Mouse (Mus musculus) hindbrain, postnatal 0 days (tissue): Measurements from ENCODE around the gene Lca5. TPM values are rescaled to one million over a fixed set of nuclear protein-coding genes. Genes with fewer than 3 reads are reported as not detected.

Experiments
- ATAC-seq: fragments of 200-750 bp; cut with Nextera tagmentation; 2 replicates; pipeline ENCODE4 v1.8.0; 2017; ENCODE audit warnings: mild to moderate bottlenecking, moderate TSS enrichment, moderate library complexity
- DNase-seq: peaks from one replicate; pipeline ENCODE4 v3.0.0-alpha.2; 2015; ENCODE audit warnings: low spot score
- H3K27ac ChIP-seq: fragments of 300-500 bp; sonication (generic); 2 replicates; pipeline ENCODE4 v1.5.1; 2014; ENCODE audit warnings: mild to moderate bottlenecking
- H3K27me3 ChIP-seq: fragments of 300-500 bp; sonication (generic); 2 replicates; pipeline ENCODE4 v1.6.1; 2014; ENCODE audit warnings: low read length, mixed read lengths; ENCODE audit not compliant: insufficient read depth
- H3K36me3 ChIP-seq: fragments of 300-500 bp; sonication (generic); 2 replicates; pipeline ENCODE4 v1.6.1; 2014; ENCODE audit warnings: low read length, mixed read lengths; ENCODE audit not compliant: insufficient read depth
- H3K4me1 ChIP-seq: fragments of 300-500 bp; sonication (generic); 2 replicates; pipeline ENCODE4 v1.6.1; 2014; ENCODE audit warnings: antibody characterized with exemption, low read length, mixed read lengths; ENCODE audit not compliant: insufficient read depth
- H3K4me2 ChIP-seq: fragments of 300-500 bp; sonication (generic); 2 replicates; pipeline ENCODE4 v1.6.1; 2014; ENCODE audit warnings: low read depth, mild to moderate bottlenecking, low read length, moderate library complexity, mixed read lengths
- H3K4me3 ChIP-seq: fragments of 300-500 bp; sonication (generic); 2 replicates; pipeline ENCODE4 v1.5.1; 2014; ENCODE audit warnings: low read length
- H3K9ac ChIP-seq: fragments of 300-500 bp; sonication (generic); replicated peaks from 2 replicates; pipeline ENCODE4 v1.6.1; 2014; ENCODE audit warnings: mild to moderate bottlenecking, low read length, moderate library complexity, mixed read lengths
- H3K9me3 ChIP-seq: fragments of 300-500 bp; sonication (generic); 2 replicates; pipeline ENCODE4 v1.6.1; 2016; ENCODE audit warnings: low read length, mixed read lengths
- CTCF ChIP-seq: IDR thresholded peaks from 2 replicates; pipeline ENCODE4 v1.5.1; 2016; ENCODE audit warnings: antibody characterized with exemption, control low read depth, low read depth
- WGBS: fragments of 180-500 bp; shearing (Covaris S2); extraction: QIAGEN DNeasy Blood & Tissue Kit; methylation state at CpG from one replicate; pipeline ENCODE4 v1.1.7; 2014; 5-methylcytosine and 5-hydroxymethylcytosine counted together
- polyA plus RNA-seq: library from polyadenylated mRNA; unstranded; fragments of >200 nt; fragmentation: Nextera tagmentation; extraction: Ambion mirVana; gene quantifications from 2 replicates; pipeline ENCODE4 v1.2.1, GENCODE M21; 2015
- total RNA-seq: library from RNA; depleted of rRNA; stranded (reverse); fragments of >200 nt; gene quantifications from 2 replicates; pipeline ENCODE4 v1.2.3, GENCODE M21; 2014

Gene Lca5
- total and polyA plus RNA-seq, 2 experiments from 2014 or later, result 12.7 TPM

- H3K36me3 ChIP-seq, result 0 out of 2 replicates have a peak, but pooled peaks cover 12% of the 10 kb centered on the region
- H3K9ac ChIP-seq, result no peak overlapping the region
- no peak overlapping the region for H3K27ac ChIP-seq
- no peak for ATAC-seq
- no peak for TF ChIP-seq CTCF
- H3K4me2 ChIP-seq, result no peak overlapping the region
- no peak overlapping the region for H3K4me3 ChIP-seq
- H3K9me3 ChIP-seq, result no peaks in the 10 kb centered on the region
- H3K4me1 ChIP-seq, result no peaks in the 10 kb centered on the region
- 93% methylated on average over 15 of the region's 15 CpGs for WGBS
- H3K27me3 ChIP-seq, result no peaks in the 10 kb centered on the region
- no peak for DNase-seq
Measured at GRCm38 (mm10) chr9:83395456-83395855, 45.5 kb downstream of the Lca5 start.

GRCm38 (mm10) chr9:83391996-83392395 lies 48.9 kb downstream of the Lca5 start:
- Histone ChIP-seq H3K4me3 (no peak overlapping the region), H3K9ac (no peak overlapping the region), H3K27me3 (no peaks in the 10 kb centered on the region), H3K27ac (no peak overlapping the region), H3K4me1 (no peaks in the 10 kb centered on the region), H3K36me3 (0 out of 2 replicates have a peak, but pooled peaks cover 12% of the 10 kb centered on the region), H3K4me2 (no peak overlapping the region), H3K9me3 (no peaks in the 10 kb centered on the region)
- ATAC-seq (no peak), DNase-seq (no peak)
- TF ChIP-seq CTCF, result no peak
- WGBS, result 89% methylated on average over 11 of the region's 11 CpGs

GRCm38 (mm10) chr9:83389570-83389969 lies 51.4 kb downstream of the Lca5 start:
- no peaks in the 10 kb centered on the region for H3K4me1 ChIP-seq
- WGBS, result 64% methylated on average over 9 of the region's 9 CpGs
- no peak overlapping the region for H3K4me2 ChIP-seq
- H3K4me3 ChIP-seq, result no peak overlapping the region
- no peaks in the 10 kb centered on the region for H3K9me3 ChIP-seq
- no peak for DNase-seq
- 0 out of 2 replicates have a peak, but pooled peaks cover 4% of the 10 kb centered on the region for H3K36me3 ChIP-seq
- ATAC-seq, result no peak
- H3K27ac ChIP-seq, result no peak overlapping the region
- TF ChIP-seq CTCF, result no peak
- H3K27me3 ChIP-seq, result no peaks in the 10 kb centered on the region
- no peak overlapping the region for H3K9ac ChIP-seq

GRCm38 (mm10) chr9:83386264-83386855 lies 54.6 kb downstream of the Lca5 start:
- peak; percentile 35; the same call in 1 of the 2 replicates for ATAC-seq
- H3K27me3 ChIP-seq, result no peaks in the 10 kb centered on the region

GRCm38 (mm10) chr9:83385301-83385700 lies 55.6 kb downstream of the Lca5 start:
- Histone ChIP-seq H3K4me2 (no peak overlapping the region), H3K9me3 (no peaks in the 10 kb centered on the region), H3K9ac (no peak overlapping the region), H3K36me3 (no peaks in the 10 kb centered on the region), H3K4me1 (no peaks in the 10 kb centered on the region), H3K27ac (no peak overlapping the region), H3K4me3 (no peak overlapping the region), H3K27me3 (no peaks in the 10 kb centered on the region)
- DNase-seq (no peak), ATAC-seq (no peak)
- WGBS, result 71% methylated on average over 6 of the region's 6 CpGs
- no peak for TF ChIP-seq CTCF

More at GRCm38 (mm10) chr9:83386264-83386855, 54.6 kb downstream of the Lca5 start:
- 77% methylated on average over 5 of the region's 5 CpGs for WGBS
- no peak for DNase-seq
- no peaks in the 10 kb centered on the region for H3K36me3 ChIP-seq
- H3K4me2 ChIP-seq, result no peak overlapping the region
- H3K27ac ChIP-seq, result no peak overlapping the region; the same call in 1 of the 2 replicates
- H3K4me3 ChIP-seq, result no peak overlapping the region
- H3K9ac ChIP-seq, result no peak overlapping the region
- no peaks in the 10 kb centered on the region for H3K4me1 ChIP-seq
- H3K9me3 ChIP-seq, result no peaks in the 10 kb centered on the region
- no peak for TF ChIP-seq CTCF

- no peak overlapping the region for H3K4me2 ChIP-seq
- no peak for ATAC-seq
- H3K9me3 ChIP-seq, result no peaks in the 10 kb centered on the region
- TF ChIP-seq CTCF, result no peak
- no peak overlapping the region for H3K4me3 ChIP-seq
- no peak overlapping the region for H3K27ac ChIP-seq
- DNase-seq, result no peak
- H3K9ac ChIP-seq, result no peak overlapping the region
- 73% methylated on average over 3 of the region's 3 CpGs for WGBS
- no peaks in the 10 kb centered on the region for H3K36me3 ChIP-seq
- H3K27me3 ChIP-seq, result no peaks in the 10 kb centered on the region
- no peaks in the 10 kb centered on the region for H3K4me1 ChIP-seq
Measured at GRCm38 (mm10) chr9:83383235-83383634, 57.7 kb downstream of the Lca5 start.

GRCm38 (mm10) chr9:83382775-83383174 lies 58.2 kb downstream of the Lca5 start:
- DNase-seq (peak; percentile 47), ATAC-seq (no peak)
- H3K9ac ChIP-seq, result no peak overlapping the region
- H3K27me3 ChIP-seq, result no peaks in the 10 kb centered on the region
- no peaks in the 10 kb centered on the region for H3K9me3 ChIP-seq
- no peak overlapping the region for H3K27ac ChIP-seq
- WGBS, result 47% methylated on average over 3 of the region's 3 CpGs
- no peaks in the 10 kb centered on the region for H3K36me3 ChIP-seq
- peak; percentile 69 for TF ChIP-seq CTCF
- no peak overlapping the region for H3K4me3 ChIP-seq
- no peaks in the 10 kb centered on the region for H3K4me1 ChIP-seq
- no peak overlapping the region for H3K4me2 ChIP-seq
